Mouse (Mus musculus) kidney, postnatal 0 days (tissue): ENCODE results near the gene Olfr1291-ps1. TPM values are rescaled to one million over a fixed set of nuclear protein-coding genes. Genes with fewer than 3 reads are reported as not detected.

Experiments used
- ATAC-seq: fragments of 200-750 bp; cut with Nextera tagmentation; replicated peaks from 2 replicates; pipeline ENCODE4 v1.8.0; 2017; ENCODE audit warnings: low read depth, moderate number of reproducible peaks, moderate TSS enrichment, moderate library complexity; ENCODE audit not compliant: low FRiP score
- DNase-seq: peaks from one replicate; pipeline ENCODE4 v3.0.0-alpha.2; 2016; ENCODE audit warnings: low spot score
- H3K27ac ChIP-seq: fragments of 300-500 bp; sonication (generic); 2 replicates; pipeline ENCODE4 v1.5.1; 2014; ENCODE audit warnings: mild to moderate bottlenecking
- H3K27me3 ChIP-seq: fragments of 300-500 bp; sonication (generic); 2 replicates; pipeline ENCODE4 v1.6.1; 2014; ENCODE audit warnings: low read length, mixed read lengths; ENCODE audit not compliant: insufficient read depth
- H3K36me3 ChIP-seq: fragments of 300-500 bp; sonication (generic); 2 replicates; pipeline ENCODE4 v1.6.1; 2014; ENCODE audit warnings: low read length, mixed read lengths; ENCODE audit not compliant: insufficient read depth
- H3K4me1 ChIP-seq: fragments of 300-500 bp; sonication (generic); replicated peaks from 2 replicates; pipeline ENCODE4 v1.6.1; 2014; ENCODE audit warnings: antibody characterized with exemption, low read length, mixed read lengths; ENCODE audit not compliant: insufficient read depth
- H3K4me2 ChIP-seq: fragments of 300-500 bp; sonication (generic); 2 replicates; pipeline ENCODE4 v1.6.1; 2014; ENCODE audit warnings: mild to moderate bottlenecking, low read length, moderate library complexity, mixed read lengths
- H3K4me3 ChIP-seq: fragments of 300-500 bp; sonication (generic); replicated peaks from 2 replicates; pipeline ENCODE4 v1.5.1; 2014; ENCODE audit warnings: low read depth, low read length
- H3K9ac ChIP-seq: fragments of 300-500 bp; sonication (generic); 2 replicates; pipeline ENCODE4 v1.6.1; 2014; ENCODE audit warnings: low read depth, low read length
- H3K9me3 ChIP-seq: fragments of 300-500 bp; sonication (generic); replicated peaks from 2 replicates; pipeline ENCODE4 v1.6.1; 2016; ENCODE audit warnings: low read length, inconsistent platforms, mixed read lengths
- CTCF ChIP-seq: IDR thresholded peaks from 2 replicates; pipeline ENCODE4 v1.5.1; 2016; ENCODE audit warnings: antibody characterized with exemption, low read depth, mild to moderate bottlenecking, moderate library complexity
- WGBS: fragments of 180-500 bp; shearing (Covaris S2); extraction: QIAGEN DNeasy Blood & Tissue Kit; methylation state at CpG from one replicate; pipeline ENCODE4 v1.1.7; 2014; 5-methylcytosine and 5-hydroxymethylcytosine counted together
- polyA plus RNA-seq: library from polyadenylated mRNA; unstranded; fragments of >200 nt; fragmentation: Nextera tagmentation; extraction: Ambion mirVana; gene quantifications from 2 replicates; pipeline ENCODE4 v1.2.1, GENCODE M21; 2015

Gene Olfr1291-ps1
- not detected in 2 replicates for polyA plus RNA-seq

GRCm38 (mm10) chr2:111496880-111497279 lies at the start of gene Olfr1291-ps1:
Gene Olfr1291-ps1 (plus strand): TSS chr2:111497180.
- Histone ChIP-seq H3K4me3 (no peak within 1 kb of the TSS), H3K9me3 (no peaks in the 10 kb centered on the region), H3K27me3 (no peaks in the 10 kb centered on the region), H3K27ac (no peak within 1 kb of the TSS), H3K4me2 (no peak within 1 kb of the TSS), H3K9ac (no peak within 1 kb of the TSS), H3K36me3 (no peaks in the 10 kb centered on the region), H3K4me1 (no peaks in the 10 kb centered on the region)
- 81% methylated on average over 3 of the region's 3 CpGs for WGBS
- no peak for TF ChIP-seq CTCF
- DNase-seq (no peak), ATAC-seq (no peak)

- no peaks in the 10 kb centered on the region for H3K9me3 ChIP-seq
- WGBS = 62% methylated on average over 1 of the region's 1 CpGs
- no peak for ATAC-seq
These were observed 48.1 kb upstream of the Olfr1291-ps1 start, which contains the start of gene Olfr1287 for GRCm38 (mm10) chr2:111448842-111449241. Gene Olfr1287 (plus strand): TSS chr2:111449142.

GRCm38 (mm10) chr2:111473801-111474200 lies 23.2 kb upstream of the Olfr1291-ps1 start, which contains the start of gene Olfr1288:
Gene Olfr1288 (plus strand): TSS chr2:111474101.
- Histone ChIP-seq H3K27me3 (no peaks in the 10 kb centered on the region), H3K36me3 (no peaks in the 10 kb centered on the region), H3K4me3 (no peak within 1 kb of the TSS), H3K9me3 (no peaks in the 10 kb centered on the region), H3K27ac (no peak within 1 kb of the TSS), H3K4me1 (no peaks in the 10 kb centered on the region), H3K4me2 (no peak within 1 kb of the TSS), H3K9ac (no peak within 1 kb of the TSS)
- TF ChIP-seq CTCF = no peak
- WGBS = 87% methylated on average over 1 of the region's 1 CpGs
- DNase-seq = no peak
- ATAC-seq = no peak

More at GRCm38 (mm10) chr2:111448842-111449241, 48.1 kb upstream of the Olfr1291-ps1 start, which contains the start of gene Olfr1287:
- no peak within 1 kb of the TSS for H3K9ac ChIP-seq
- DNase-seq = no peak
- TF ChIP-seq CTCF = no peak
- no peak within 1 kb of the TSS for H3K4me2 ChIP-seq
- H3K4me3 ChIP-seq = no peak within 1 kb of the TSS
- H3K36me3 ChIP-seq = no peaks in the 10 kb centered on the region
- H3K4me1 ChIP-seq = no peaks in the 10 kb centered on the region
- no peak within 1 kb of the TSS for H3K27ac ChIP-seq
- no peaks in the 10 kb centered on the region for H3K27me3 ChIP-seq

GRCm38 (mm10) chr2:111480519-111480918 lies 16.5 kb upstream of the Olfr1291-ps1 start, which contains the start of gene Olfr1289:
Gene Olfr1289 (plus strand): TSS chr2:111480819.
- 73% methylated on average over 1 of the region's 1 CpGs for WGBS
- Histone ChIP-seq H3K4me1 (no peaks in the 10 kb centered on the region), H3K9me3 (no peaks in the 10 kb centered on the region), H3K4me2 (no peak within 1 kb of the TSS), H3K9ac (no peak within 1 kb of the TSS), H3K27me3 (no peaks in the 10 kb centered on the region), H3K4me3 (no peak within 1 kb of the TSS), H3K27ac (no peak within 1 kb of the TSS), H3K36me3 (no peaks in the 10 kb centered on the region)
- TF ChIP-seq CTCF = no peak
- DNase-seq (no peak), ATAC-seq (no peak)

- no peak for ATAC-seq
- Histone ChIP-seq H3K9ac (no peak within 1 kb of the TSS), H3K9me3 (no peaks in the 10 kb centered on the region)
These were observed 3.3 kb upstream of the Olfr1291-ps1 start, which contains the start of gene Olfr1290 for GRCm38 (mm10) chr2:111493729-111494128. Gene Olfr1290 (minus strand): TSS chr2:111493829.

GRCm38 (mm10) chr2:111517451-111517850 lies 20.5 kb downstream of the Olfr1291-ps1 start:
- no peak for TF ChIP-seq CTCF
- Histone ChIP-seq H3K36me3 (no peaks in the 10 kb centered on the region), H3K4me2 (no peak overlapping the region), H3K4me3 (no peak overlapping the region), H3K27me3 (no peaks in the 10 kb centered on the region), H3K9ac (no peak overlapping the region), H3K27ac (no peak overlapping the region), H3K4me1 (no peaks in the 10 kb centered on the region), H3K9me3 (no peaks in the 10 kb centered on the region)
- DNase-seq (no peak), ATAC-seq (no peak)
- 92% methylated on average over 10 of the region's 10 CpGs for WGBS

More at GRCm38 (mm10) chr2:111493729-111494128, 3.3 kb upstream of the Olfr1291-ps1 start, which contains the start of gene Olfr1290:
- Histone ChIP-seq H3K36me3 (no peaks in the 10 kb centered on the region), H3K4me1 (no peaks in the 10 kb centered on the region), H3K27me3 (no peaks in the 10 kb centered on the region), H3K4me2 (no peak within 1 kb of the TSS), H3K4me3 (no peak within 1 kb of the TSS), H3K27ac (no peak within 1 kb of the TSS)
- TF ChIP-seq CTCF = no peak
- no peak for DNase-seq
- WGBS = 80% methylated on average over 5 of the region's 5 CpGs
